Mouse (Mus musculus): ENCODE measurements at regions not wholly inside any gene's neighbourhood (a gene's known extent, or its start where the extent isn't known, plus 50 kb on each side); places are given as distances from the start of the nearest gene placed in this dataset.

GRCm38 (mm10) chr10:126748696-126749466 is 152.3 kb downstream of the Atp23 start:
- DNase-seq (ENCODE audit: low spot score in 2 of 2): no peak

GRCm38 (mm10) chr10:126734661-126735060 is 166.5 kb downstream of the Atp23 start:
- DNase-seq (ENCODE audit: low spot score in 2 of 2): no peak

DNA sequence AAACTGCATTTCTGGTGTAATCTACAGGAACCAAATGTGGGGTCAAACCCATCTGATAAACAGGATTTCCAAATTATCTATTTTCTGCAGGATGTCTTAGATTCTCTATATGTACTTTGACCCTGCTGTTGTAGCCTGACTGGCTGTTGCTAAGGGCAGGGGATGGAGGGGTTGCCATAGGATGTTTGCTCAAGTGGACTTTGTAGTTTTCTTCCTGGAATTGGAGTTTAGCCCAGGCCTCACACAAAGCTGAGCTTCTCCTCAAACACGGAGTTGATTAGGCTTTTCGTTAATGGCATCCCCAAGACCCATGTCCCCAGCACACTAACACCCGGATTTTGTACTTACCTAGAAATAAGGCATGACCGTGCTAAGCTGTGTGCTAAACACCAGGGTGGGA is 173.3 kb downstream of the Atp23 start:
- no peak for DNase-seq (ENCODE audit: low spot score in 2 of 2)

DNA sequence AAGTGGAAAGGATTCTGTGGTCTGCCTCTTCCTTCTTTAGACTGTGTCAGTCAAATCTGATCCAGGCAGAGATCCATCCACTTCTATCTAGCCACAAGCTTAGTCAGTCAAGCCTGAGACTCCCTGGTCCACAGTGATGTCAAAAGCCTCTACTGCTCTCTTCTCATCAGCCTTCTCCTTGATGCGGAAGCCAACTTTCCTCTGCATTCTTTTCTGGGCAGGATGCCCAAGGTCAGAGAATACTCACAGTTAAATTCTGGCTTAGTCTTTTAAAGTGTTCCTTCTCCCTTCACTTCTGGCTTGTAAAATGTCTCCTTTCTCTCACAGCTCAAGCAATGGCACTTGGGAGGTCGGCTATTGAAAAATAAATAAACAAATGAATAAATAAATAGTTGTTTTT is 183.2 kb downstream of the Atp23 start:
- no peak for DNase-seq (ENCODE audit: low spot score in 2 of 2)

DNA sequence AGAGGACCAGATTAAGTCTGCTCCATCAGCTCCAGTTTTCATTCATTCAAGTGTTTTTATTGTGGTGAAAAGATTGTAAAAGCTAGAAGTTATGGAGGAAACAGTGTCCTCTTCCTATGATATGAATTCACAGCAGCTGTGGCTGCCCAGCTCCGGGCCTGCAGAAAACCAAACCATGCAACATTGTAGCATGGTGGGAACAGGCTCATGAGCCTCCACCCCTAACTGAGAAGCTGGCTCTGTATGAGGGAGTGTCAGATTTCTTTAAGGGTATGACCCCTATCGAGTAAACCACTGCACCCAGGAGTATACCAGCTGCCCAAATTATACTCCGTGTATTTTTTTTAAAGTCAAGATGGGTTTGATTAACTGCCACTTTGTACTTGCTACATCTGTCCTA is 189.4 kb downstream of the Atp23 start:
- DNase-seq (ENCODE audit: low spot score in 2 of 2): no peak

- DNase-seq (ENCODE audit: low spot score in 2 of 2): no peak
Observed at GRCm38 (mm10) chr10:126709219-126709917, 191.8 kb downstream of the Atp23 start.

DNA sequence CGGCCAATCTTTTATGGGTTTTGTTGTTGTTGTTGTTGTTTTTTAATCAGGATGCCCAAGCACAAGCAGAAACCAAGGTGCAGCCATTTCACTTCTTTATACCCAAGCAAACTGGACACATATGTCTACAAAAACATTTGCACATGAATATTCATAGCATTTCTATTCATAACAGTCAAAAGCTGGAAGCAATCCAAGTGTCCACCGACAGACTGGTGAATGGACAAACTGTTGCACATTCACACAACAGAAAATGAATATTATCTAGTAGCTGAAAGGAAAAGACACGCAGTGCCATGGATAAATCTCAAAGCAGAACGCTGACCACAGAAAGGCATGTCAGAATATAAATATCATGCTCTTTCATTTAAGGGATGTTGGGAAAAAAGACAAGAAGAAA is 192.4 kb downstream of the Atp23 start:
- DNase-seq (ENCODE audit: low spot score in 2 of 2): peak; percentile 2 to 23

DNA sequence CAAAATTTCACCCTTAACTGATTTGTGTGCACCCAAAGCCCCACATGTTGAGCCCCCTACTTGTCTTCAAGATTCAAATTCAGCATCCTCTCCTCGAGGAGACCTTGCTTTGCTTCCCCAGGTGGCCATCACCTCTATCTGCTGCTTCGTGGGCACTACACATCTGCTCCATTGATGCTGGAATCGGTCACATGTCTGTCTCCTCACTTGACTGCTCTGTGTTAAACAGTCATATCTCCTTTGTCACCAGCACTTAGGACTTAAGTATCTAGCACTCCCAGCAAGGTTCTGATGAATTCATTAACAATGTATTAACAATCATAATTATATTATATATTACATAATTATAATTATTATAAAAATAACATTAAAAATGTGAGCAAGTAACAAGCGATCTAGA is 192.9 kb downstream of the Atp23 start:
- DNase-seq (ENCODE audit: low spot score in 2 of 2): no peak

DNA sequence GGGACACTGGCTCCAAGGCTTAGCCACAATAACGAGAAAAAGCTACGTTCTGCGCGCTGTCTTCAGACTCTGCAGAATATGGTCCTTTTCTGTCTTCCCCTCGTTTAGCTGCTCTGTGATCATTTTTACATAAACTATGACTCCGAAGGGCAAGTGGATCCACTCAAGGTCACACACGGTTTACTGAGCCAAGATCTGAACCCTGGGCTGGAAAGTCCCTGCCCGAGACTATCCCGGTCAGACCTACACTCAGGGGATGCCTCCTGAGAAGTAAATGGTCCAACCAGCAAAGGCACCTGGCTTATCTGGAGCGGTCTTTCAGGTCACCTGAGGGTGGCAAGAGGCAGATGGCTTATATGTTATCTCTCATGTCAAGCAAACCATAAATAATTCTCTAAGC is 204.1 kb downstream of the Atp23 start:
- DNase-seq (ENCODE audit: low spot score in 2 of 2): no peak

- DNase-seq (ENCODE audit: low spot score in 2 of 2): no peak
Observed at GRCm38 (mm10) chr10:126690914-126691673, 210.1 kb downstream of the Atp23 start.

DNA sequence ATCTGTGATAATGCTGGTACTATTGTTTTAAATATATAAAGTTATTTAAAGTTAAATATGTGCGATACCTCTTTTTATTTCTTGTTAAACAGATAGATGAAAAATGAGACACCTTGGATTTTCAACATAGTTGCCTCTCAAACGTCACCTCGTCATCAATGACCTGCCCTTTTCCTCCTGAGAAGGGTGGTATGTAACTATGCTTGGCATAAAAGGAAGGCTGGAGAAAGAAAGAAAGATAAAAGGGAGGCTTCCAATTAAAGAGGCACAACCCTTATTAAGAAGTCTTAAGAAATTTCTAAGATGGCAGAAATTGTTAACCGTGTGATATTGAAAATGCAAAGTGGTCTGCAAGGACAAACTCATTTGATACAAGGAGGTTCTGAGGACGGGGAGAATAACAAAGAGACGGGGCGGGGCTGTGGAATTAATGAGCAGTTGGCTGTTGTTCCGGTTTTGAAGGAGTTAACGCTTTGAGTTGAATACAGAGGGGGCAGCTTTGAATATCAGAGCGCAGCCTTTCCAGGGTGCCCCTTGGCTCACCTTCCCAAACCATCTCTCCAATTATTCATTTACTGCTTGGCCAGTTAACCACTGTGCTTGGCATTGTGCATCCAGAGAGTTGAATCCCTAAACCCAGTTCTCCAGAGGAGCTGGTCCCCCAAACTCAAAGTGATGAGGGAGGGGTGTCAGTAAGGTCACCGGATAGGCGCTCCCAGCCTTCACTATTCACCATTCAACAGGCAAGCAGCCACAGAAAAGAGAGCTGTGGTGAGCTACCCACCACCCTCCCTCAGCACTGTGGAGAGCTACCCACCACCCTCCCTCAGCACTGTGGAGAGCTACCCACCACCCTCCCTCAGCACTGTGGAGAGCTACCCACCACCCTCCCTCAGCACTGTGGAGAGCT is 220.6 kb downstream of the Atp23 start:
- no peak for DNase-seq (ENCODE audit: low spot score in 2 of 2)

- no peak for DNase-seq (ENCODE audit: low spot score in 2 of 2)
Observed at GRCm38 (mm10) chr10:126679224-126680120, 221.7 kb downstream of the Atp23 start.

DNA sequence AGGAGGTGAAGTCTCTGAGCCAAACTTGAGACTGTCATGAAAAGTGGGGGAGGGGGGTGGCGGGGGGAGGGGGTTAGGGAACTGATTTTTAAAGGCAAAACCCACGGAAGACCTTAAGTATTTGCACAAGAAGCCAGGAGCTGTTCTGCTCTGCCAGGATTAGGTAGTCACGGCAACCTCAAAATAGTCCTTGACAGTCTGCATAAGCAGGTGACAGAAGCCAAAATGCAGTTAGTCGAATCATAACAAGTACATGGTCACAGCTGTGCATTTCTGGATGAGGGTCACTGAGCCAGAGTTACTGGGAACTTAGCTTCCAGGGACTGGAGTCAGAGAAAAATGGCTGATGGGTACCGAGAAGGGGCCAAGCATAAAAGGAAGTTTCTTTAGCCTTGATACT is 227.7 kb downstream of the Atp23 start:
- no peak for DNase-seq (ENCODE audit: low spot score in 2 of 2)

GRCm38 (mm10) chr10:126664408-126665083 is 236.6 kb downstream of the Atp23 start:
- DNase-seq (ENCODE audit: low spot score in 2 of 2): no peak

GRCm38 (mm10) chr10:126663461-126664013 is 237.6 kb downstream of the Atp23 start:
- DNase-seq (ENCODE audit: low spot score in 2 of 2): no peak

DNA sequence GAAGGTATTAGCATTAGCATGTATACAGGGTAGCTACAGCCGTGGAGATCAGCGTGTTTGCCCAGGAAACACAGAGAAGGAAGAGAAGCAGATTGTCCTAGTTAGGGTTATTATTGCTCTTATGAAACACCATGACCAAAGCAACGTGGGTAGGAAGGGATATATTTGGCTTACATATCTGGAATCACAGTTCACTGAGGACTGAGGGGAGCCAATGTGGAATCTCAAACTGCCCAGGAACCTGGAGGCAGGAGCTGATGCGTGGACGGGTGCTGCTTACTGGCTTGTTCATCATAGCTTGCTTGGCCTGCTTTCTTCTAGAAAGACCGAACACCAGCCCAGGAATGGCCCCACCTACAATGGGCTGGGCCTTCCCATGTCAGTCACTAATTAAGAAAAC is 238.4 kb downstream of the Atp23 start:
- DNase-seq (ENCODE audit: low spot score in 2 of 2): no peak

DNA sequence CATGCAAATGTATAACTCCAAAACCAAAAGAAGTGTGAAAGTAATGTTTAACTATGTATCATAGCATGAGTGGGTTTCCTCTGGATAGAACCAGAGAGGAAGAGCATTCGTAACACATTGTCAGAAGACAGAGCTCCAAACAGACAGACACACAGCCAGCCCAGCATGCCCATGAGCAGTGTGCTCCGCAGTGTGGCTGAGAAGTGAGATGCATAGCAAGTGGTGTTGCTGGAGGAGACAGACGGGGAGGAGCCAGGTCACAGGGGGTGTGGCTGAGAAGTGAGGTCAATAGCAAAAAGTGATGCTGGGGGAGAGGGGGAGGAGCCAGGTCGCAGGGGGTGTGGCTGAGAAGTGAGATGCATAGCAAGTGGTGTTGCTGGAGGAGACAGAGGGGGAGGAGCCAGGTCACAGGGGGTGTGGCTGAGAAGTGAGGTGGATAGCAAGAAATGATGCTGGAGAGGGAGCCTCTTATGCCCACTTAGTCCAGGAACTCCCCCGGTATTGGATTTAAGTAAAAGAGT is 240.0 kb downstream of the Atp23 start:
- DNase-seq (ENCODE audit: low spot score in 2 of 2): no peak

DNA sequence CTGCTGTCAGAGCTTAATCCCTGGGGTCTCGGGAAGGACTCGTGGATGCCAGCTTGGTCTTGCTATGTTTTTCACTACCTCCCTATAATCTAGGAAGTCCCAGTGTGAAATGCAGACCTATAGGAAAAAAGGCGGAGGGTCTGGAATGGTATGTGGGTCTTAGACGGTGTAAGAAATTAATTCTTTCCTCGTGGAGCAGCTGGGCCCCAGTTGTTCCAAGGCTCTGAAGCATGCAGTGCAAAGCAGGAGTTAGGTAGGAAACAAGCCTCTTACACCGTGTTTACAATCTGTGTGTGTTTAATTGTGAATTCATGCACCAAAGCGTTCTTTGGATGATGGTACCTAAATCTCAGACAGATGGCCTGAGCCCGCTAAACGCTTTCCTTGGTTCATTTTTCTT is 241.1 kb downstream of the Atp23 start:
- DNase-seq (ENCODE audit: low spot score in 2 of 2): no peak

DNA sequence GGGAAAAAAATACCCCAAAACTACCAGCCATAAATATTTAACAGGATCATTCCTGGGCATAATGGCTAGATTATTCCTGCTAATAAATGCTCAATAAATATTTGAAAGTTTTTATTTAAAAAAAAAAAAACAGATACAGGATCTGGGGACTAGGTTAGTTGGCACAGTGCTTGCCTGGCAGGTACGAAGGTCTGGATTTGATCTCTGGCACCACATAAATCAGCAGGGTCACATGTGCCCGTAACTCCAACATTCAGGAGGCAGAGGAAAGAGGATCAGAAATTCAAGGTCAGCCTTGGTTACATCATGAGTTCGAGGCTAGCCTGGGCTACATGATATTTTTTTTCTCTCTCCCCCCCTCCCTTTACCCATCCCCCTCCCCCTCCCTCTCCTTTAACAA is 248.5 kb downstream of the Atp23 start:
- no peak for DNase-seq (ENCODE audit: low spot score in 2 of 2)

Data from right cerebral cortex, postnatal 36 days (tissue).